Mouse (Mus musculus) C2C12 (cell line): Measurements from ENCODE around the gene Ttc7.

Experiments used
- CEBPB ChIP-seq: IDR thresholded peaks from one replicate; pipeline ENCODE4 v1.6.1; 2011; ENCODE audit warnings: low read depth, mild to moderate bottlenecking, control low read depth, moderate library complexity
- CTCF ChIP-seq: IDR thresholded peaks from one replicate; pipeline ENCODE4 v1.5.1; 2011; ENCODE audit not compliant: control insufficient read depth, insufficient read depth, insufficient read length
- FOSL1 ChIP-seq: IDR thresholded peaks from one replicate; pipeline ENCODE4 v1.8.0; 2011; ENCODE audit warnings: mild to moderate bottlenecking, low read length; ENCODE audit not compliant: poor library complexity, insufficient read depth, severe bottlenecking
- MAX ChIP-seq: IDR thresholded peaks from one replicate; pipeline ENCODE4 v1.6.1; 2011; ENCODE audit warnings: mild to moderate bottlenecking, control low read depth
- MYOD1 ChIP-seq: IDR thresholded peaks from one replicate; pipeline ENCODE4 v1.6.1; 2011; ENCODE audit warnings: low read depth; ENCODE audit not compliant: control insufficient read depth, insufficient read length
- MYOG ChIP-seq: IDR thresholded peaks from one replicate; pipeline ENCODE4 v1.6.1; 2011; ENCODE audit not compliant: control insufficient read depth, insufficient read length; ENCODE audit errors: extremely low read depth
- USF1 ChIP-seq: IDR thresholded peaks from one replicate; pipeline ENCODE4 v1.6.1; 2011; ENCODE audit warnings: low read depth, mild to moderate bottlenecking, control low read depth, moderate library complexity

- TF ChIP-seq CTCF (no peak), MAX (no peak), USF1 (no peak), MYOG (no peak), CEBPB (no peak), FOSL1 (no peak), MYOD1 (no peak)
These were observed 31.9 kb downstream of the Ttc7 start for GRCm38 (mm10) chr17:87314530-87314946.
